Comparison of ENCODE assay signal across 20 mouse cellular contexts in the genomic region with DNA sequence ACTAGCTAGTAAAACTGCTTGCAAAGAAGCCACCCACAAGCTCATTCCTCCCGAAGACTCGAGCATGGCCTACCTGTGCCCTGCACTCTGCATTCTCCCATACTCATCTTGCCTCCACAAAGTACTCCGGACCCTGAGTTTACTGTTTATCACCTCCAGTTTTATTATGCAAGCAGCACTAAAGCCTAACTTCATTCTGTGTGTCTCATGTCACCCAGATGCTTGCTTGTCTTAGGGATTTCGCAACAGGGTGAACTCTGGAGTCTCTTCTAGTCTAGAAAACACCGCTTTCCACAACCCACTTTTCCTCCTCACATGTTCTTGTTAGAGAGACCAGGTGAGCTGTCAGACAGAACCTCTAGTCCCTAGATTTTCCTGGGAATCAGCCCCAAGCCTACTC.
"Had no signal": no experiment of that assay in that cellular context is flagged by ENCODE, and none has a peak within 500 bp of the region (broad histone marks: within the 10 kb centered on the region; RNA-seq: fewer than 3 reads in every experiment).

No protein-coding gene starts in this region.

- DNase-seq: gastrocnemius, postnatal 36 days; heart, adult 18-20 months; heart, postnatal 14 days; heart, postnatal 36 days; kidney, adult 11 months; kidney, postnatal 10 days; layer of hippocampus, adult 9-11 months; layer of hippocampus, postnatal 36 days; left cerebral cortex, postnatal 4 days; lung, adult 18-20 months had no signal

- H3K9ac ChIP-seq: heart, embryonic 13.5 days; heart, embryonic 15.5 days; hindbrain, embryonic 13.5 days; hindbrain, embryonic 15.5 days; limb, embryonic 13.5 days; limb, embryonic 15.5 days; liver, embryonic 12.5 days; liver, embryonic 14.5 days had no signal

- H3K4me3 ChIP-seq: heart, embryonic 10.5 days; heart, embryonic 13.5 days; heart, embryonic 15.5 days; hindbrain, embryonic 13.5 days; hindbrain, embryonic 15.5 days; limb, embryonic 13.5 days; limb, embryonic 15.5 days; liver, embryonic 12.5 days had no signal

- H3K27ac ChIP-seq: heart, embryonic 10.5 days; heart, embryonic 13.5 days; heart, embryonic 15.5 days; hindbrain, embryonic 13.5 days; hindbrain, embryonic 15.5 days; hindbrain, postnatal 0 days; limb, embryonic 13.5 days; limb, embryonic 15.5 days; liver, embryonic 12.5 days; liver, embryonic 14.5 days had no signal

- H3K4me2 ChIP-seq: heart, embryonic 13.5 days; heart, embryonic 15.5 days; hindbrain, embryonic 13.5 days; hindbrain, embryonic 15.5 days; limb, embryonic 13.5 days; limb, embryonic 15.5 days; liver, embryonic 12.5 days had no signal

- H3K27me3 ChIP-seq: heart, embryonic 13.5 days; heart, embryonic 15.5 days; hindbrain, embryonic 13.5 days; hindbrain, embryonic 15.5 days; limb, embryonic 13.5 days; limb, embryonic 15.5 days; liver, embryonic 12.5 days had no signal

- H3K9me3 ChIP-seq: heart, embryonic 10.5 days; heart, embryonic 13.5 days; heart, embryonic 15.5 days; hindbrain, embryonic 13.5 days; hindbrain, embryonic 15.5 days; limb, embryonic 13.5 days; limb, embryonic 15.5 days; liver, embryonic 12.5 days had no signal

- ATAC-seq: hindbrain, postnatal 0 days; liver, embryonic 12.5 days had no signal

- H3K4me1 ChIP-seq: heart, embryonic 10.5 days; heart, embryonic 15.5 days; hindbrain, embryonic 13.5 days; hindbrain, embryonic 15.5 days; limb, embryonic 13.5 days; limb, embryonic 15.5 days had no signal
